In the genomic region with DNA sequence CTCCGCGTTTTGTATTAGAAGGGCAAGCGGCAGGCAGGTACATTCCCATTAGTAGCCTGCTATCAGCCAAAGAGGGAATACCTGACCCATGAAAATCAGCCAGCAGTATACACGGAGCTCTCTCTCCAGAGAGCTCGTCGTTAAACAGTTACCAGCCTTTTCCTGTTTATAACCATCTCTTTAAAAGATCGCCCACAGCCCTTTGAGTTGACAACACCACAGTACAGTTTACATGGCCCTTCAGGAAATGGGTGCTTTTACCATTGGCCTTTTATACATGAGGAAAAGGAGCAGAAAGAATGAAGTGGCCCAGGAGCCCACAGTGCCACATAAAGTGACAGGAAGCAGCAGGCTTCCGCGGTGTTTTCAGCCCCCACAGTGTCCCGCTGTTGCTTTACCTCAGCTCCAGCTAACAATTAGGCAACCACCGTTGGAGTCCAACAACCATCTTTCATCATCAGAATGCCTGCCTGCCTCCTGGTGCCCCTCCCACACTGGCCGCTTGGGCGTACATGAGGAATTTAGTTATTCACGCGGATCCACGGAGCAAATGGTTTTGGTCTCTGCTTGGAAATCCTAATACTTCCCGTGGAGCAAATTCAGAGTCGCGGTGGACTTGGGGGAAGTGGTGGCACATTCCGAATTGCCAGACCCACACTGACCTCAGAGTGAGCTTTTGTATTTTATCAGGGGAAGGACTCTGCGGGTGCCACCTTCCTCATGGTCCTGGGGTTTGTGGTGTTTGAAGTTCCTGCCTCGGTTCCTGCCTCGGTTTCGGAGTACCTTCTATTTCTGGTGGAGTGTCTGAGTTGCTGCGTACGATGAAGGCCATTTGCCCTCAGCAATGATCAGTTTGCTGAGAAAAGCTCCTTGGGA, we compare ENCODE assay signal across 9 mouse cellular contexts. TPM values are rescaled to one million over a fixed set of nuclear protein-coding genes. Genes with fewer than 3 reads are reported as not detected.
A peak's percentile ranks its signal among the peaks of the same experiment; 100 is the strongest.
DNase-seq lines count a peak whose midpoint lies in the region; ATAC-seq and TF ChIP-seq lines count a peak whose summit lies in the region.
"Had no signal": no experiment of that assay in that cellular context is flagged by ENCODE, and none has a peak within 500 bp of the region (broad histone marks: within the 10 kb centered on the region; RNA-seq: fewer than 3 reads in every experiment).

No protein-coding gene starts in this region.

- no peaks in the 10 kb centered on the region for H3K9me3 ChIP-seq in limb, embryonic 14.5 days (ENCODE audit: control insufficient read depth, low read length)
- H3K9me3 ChIP-seq: embryonic facial prominence, embryonic 15.5 days had no signal

- H3K27ac ChIP-seq in spleen, adult 2 months (ENCODE audit: insufficient read depth, low read length): no peak overlapping the region
- H3K27ac ChIP-seq in limb, embryonic 14.5 days (replicated peaks; ENCODE audit: low read depth, low read length): no peak overlapping the region
- H3K27ac ChIP-seq: embryonic facial prominence, embryonic 15.5 days had no signal

- peaks cover 8% of the 10 kb centered on the region; the same call in 1 of the 2 replicates for H3K4me1 ChIP-seq in spleen, adult 2 months (ENCODE audit: control insufficient read depth, insufficient read depth, insufficient read length)
- H3K4me1 ChIP-seq in limb, embryonic 14.5 days (ENCODE audit: control insufficient read depth, insufficient read depth, low read length): peaks cover 15% of the 10 kb centered on the region
- H3K4me1 ChIP-seq: embryonic facial prominence, embryonic 15.5 days had no signal

- WGBS in spleen, adult 2 months: 2% methylated on average over 26 of the region's 26 CpGs
- WGBS in limb, embryonic 14.5 days: 47% methylated on average over 26 of the region's 26 CpGs

- no peak for TF ChIP-seq CTCF in spleen, adult 2 months (IDR thresholded peaks at IDR 0.05; ENCODE audit: extremely low read depth, insufficient read depth, insufficient read length, insufficient replicate concordance)

- H3K4me2 ChIP-seq in limb, embryonic 14.5 days (replicated peaks; ENCODE audit: low read depth, low read length, severe bottlenecking): peak overlapping the region; percentile 27
- H3K4me2 ChIP-seq: embryonic facial prominence, embryonic 15.5 days had no signal

- H3K27me3 ChIP-seq in spleen, adult 2 months (ENCODE audit: control insufficient read depth, insufficient read depth, low read length): no peaks in the 10 kb centered on the region
- H3K27me3 ChIP-seq in limb, embryonic 14.5 days (ENCODE audit: control insufficient read depth, insufficient read depth, low read length): no peaks in the 10 kb centered on the region
- H3K27me3 ChIP-seq: embryonic facial prominence, embryonic 15.5 days had no signal

- ATAC-seq in limb, embryonic 14.5 days (ENCODE audit: low FRiP score, low read depth): no peak

- TF ChIP-seq POLR2A in spleen, adult 2 months (IDR thresholded peaks at IDR 0.05; ENCODE audit: low read depth, low read length): no peak
- TF ChIP-seq POLR2A in limb, embryonic 14.5 days (IDR thresholded peaks at IDR 0.05; ENCODE audit: borderline replicate concordance, extremely low read depth, insufficient read depth, insufficient read length): no peak

- peak overlapping the region; percentile 31; the same call in 1 of the 2 replicates for H3K4me3 ChIP-seq in spleen, adult 2 months (ENCODE audit: extremely low read depth, insufficient read depth, insufficient read length)
- no peak overlapping the region for H3K4me3 ChIP-seq in limb, embryonic 14.5 days (replicated peaks; ENCODE audit: low read length)
- H3K4me3 ChIP-seq: embryonic facial prominence, embryonic 15.5 days had no signal

- DNase-seq in adrenal gland, adult 2 months: peak; percentile 33
- DNase-seq in adrenal gland, postnatal 4 days (ENCODE audit: low spot score in 2 of 2): no peak
- no peak for DNase-seq in spleen, adult 2 months (ENCODE audit: low read depth in 1 of 2, low spot score in 2 of 2)
- no peak for DNase-seq in spleen, adult 18-20 months
- no peak for DNase-seq in limb, embryonic 14.5 days (ENCODE audit: low spot score)
- peak; percentile 29 for DNase-seq in thymus, postnatal 25 days
- DNase-seq in layer of hippocampus, adult 8-10 months (ENCODE audit: low spot score in 2 of 2): no peak
- no peak for DNase-seq in urinary bladder, adult 18-20 months (ENCODE audit: low spot score in 2 of 2)

- H3K36me3 ChIP-seq in spleen, adult 2 months (ENCODE audit: control insufficient read depth, insufficient read depth, low read length): no peaks in the 10 kb centered on the region
- H3K36me3 ChIP-seq in limb, embryonic 14.5 days (ENCODE audit: control insufficient read depth, insufficient read depth, low read length): no peaks in the 10 kb centered on the region
- H3K36me3 ChIP-seq: embryonic facial prominence, embryonic 15.5 days had no signal

- H3K9ac ChIP-seq in limb, embryonic 14.5 days (ENCODE audit: low read depth, low read length, severe bottlenecking): no peak overlapping the region
- H3K9ac ChIP-seq: embryonic facial prominence, embryonic 15.5 days had no signal

RNA-seq across cellular contexts. Expression of a gene that starts 50.7 kb away (rescaled TPM):
- under 1 TPM in 1 of 2 experiments, not detected in 1; 0.75 TPM for total RNA-seq in adrenal gland, adult 2 months (2021)
- polyA plus RNA-seq in adrenal gland, adult 2 months (2012; rRNA removed): 0.42 and 0.48 TPM in 2 replicates
- total RNA-seq in adrenal gland, postnatal 4 days (2021): under 1 TPM in 1 of 2 experiments, not detected in 1; 0.36 TPM
- 0.09 TPM in 1 of 2 replicates, not detected in the other for polyA plus RNA-seq in spleen, adult 2 months (2012; rRNA removed)
- polyA plus RNA-seq in limb, embryonic 14.5 days (2012; rRNA removed): not detected in 2 replicates
- not detected in 2 replicates for polyA plus RNA-seq in limb, embryonic 14.5 days (2014; fragmentation: Nextera tagmentation; extraction: Ambion mirVana)
- not detected for total RNA-seq in layer of hippocampus, adult 8-10 months (2022)
- polyA plus RNA-seq: embryonic facial prominence, embryonic 15.5 days had no signal

RNA-seq across cellular contexts. Expression of a gene that starts 59.0 kb away (rescaled TPM):
- under 1 TPM; 0.10 to 0.69 TPM for total RNA-seq in adrenal gland, adult 2 months (2021)
- 0.11 and 0.33 TPM in 2 replicates for polyA plus RNA-seq in adrenal gland, adult 2 months (2012; rRNA removed)
- total RNA-seq in adrenal gland, postnatal 4 days (2021): 1 to 10 TPM; 1.2 to 1.3 TPM
- polyA plus RNA-seq in spleen, adult 2 months (2012; rRNA removed): 0.06 and 0.07 TPM in 2 replicates
- polyA plus RNA-seq in limb, embryonic 14.5 days (2012; rRNA removed): 0.63 and 0.81 TPM in 2 replicates
- 0.26 and 0.44 TPM in 2 replicates for polyA plus RNA-seq in limb, embryonic 14.5 days (2014; fragmentation: Nextera tagmentation; extraction: Ambion mirVana)
- 1 to 10 TPM; 3.8 to 4.3 (median 4.0) TPM for total RNA-seq in layer of hippocampus, adult 8-10 months (2022)

Comparison
In these comparisons a context has a peak if more than half of its experiments do, and no peak if none do; other contexts are left out.
1. DNase-seq: peak in adrenal gland, adult 2 months (single experiment) and thymus, postnatal 25 days (single experiment); none in adrenal gland, postnatal 4 days (0 of 2), spleen, adult 2 months (0 of 2), spleen, adult 18-20 months (0 of 2), limb, embryonic 14.5 days (single experiment), layer of hippocampus, adult 8-10 months (0 of 2) and urinary bladder, adult 18-20 months (0 of 2).